Mouse (Mus musculus) liver, embryonic 13.5 days (tissue): ENCODE data around the gene Snapc2. TPM values are rescaled to one million over a fixed set of nuclear protein-coding genes. Genes with fewer than 3 reads are reported as not detected.

Experiments
- ATAC-seq: fragments of 200-750 bp; cut with Nextera tagmentation; 2 replicates; pipeline ENCODE4 v1.8.0; 2017; ENCODE audit warnings: low read depth, mild to moderate bottlenecking, moderate number of reproducible peaks, moderate library complexity
- DNase-seq: peaks from one replicate; pipeline ENCODE4 v3.0.0; 2022
- H3K27ac ChIP-seq: fragments of 300-500 bp; sonication (generic); 2 replicates; pipeline ENCODE4 v1.5.1; 2015; ENCODE audit warnings: moderate library complexity, mild to moderate bottlenecking, inconsistent platforms
- H3K27me3 ChIP-seq: fragments of 300-500 bp; sonication (generic); 2 replicates; pipeline ENCODE4 v1.6.1; 2015; ENCODE audit warnings: mild to moderate bottlenecking, inconsistent platforms
- H3K36me3 ChIP-seq: fragments of 300-500 bp; sonication (generic); 2 replicates; pipeline ENCODE4 v1.6.1; 2015; ENCODE audit warnings: mild to moderate bottlenecking, inconsistent platforms
- H3K4me1 ChIP-seq: fragments of 300-500 bp; sonication (generic); replicated peaks from 2 replicates; pipeline ENCODE4 v1.6.1; 2015; ENCODE audit warnings: inconsistent platforms
- H3K4me2 ChIP-seq: fragments of 300-500 bp; sonication (generic); 2 replicates; pipeline ENCODE4 v1.6.1; 2015; ENCODE audit warnings: inconsistent platforms, mild to moderate bottlenecking, moderate library complexity
- H3K4me3 ChIP-seq: fragments of 300-500 bp; sonication (generic); replicated peaks from 2 replicates; pipeline ENCODE4 v1.5.1; 2015; ENCODE audit warnings: mild to moderate bottlenecking, inconsistent platforms
- H3K9ac ChIP-seq: fragments of 300-500 bp; sonication (generic); 2 replicates; pipeline ENCODE4 v1.6.1; 2015; ENCODE audit warnings: mild to moderate bottlenecking, inconsistent platforms
- H3K9me3 ChIP-seq: fragments of 300-500 bp; sonication (generic); replicated peaks from 2 replicates; pipeline ENCODE4 v1.6.1; 2016; ENCODE audit warnings: inconsistent platforms
- WGBS: fragments of 180-500 bp; shearing (Covaris S2); methylation state at CpG from one replicate; pipeline ENCODE4 v1.1.7; 2015; ENCODE audit not compliant: insufficient replicate concordance; 5-methylcytosine and 5-hydroxymethylcytosine counted together
- polyA plus RNA-seq: library from polyadenylated mRNA; unstranded; fragments of >200 nt; fragmentation: Nextera tagmentation; extraction: Ambion mirVana; gene quantifications from 2 replicates; pipeline ENCODE4 v1.2.1, GENCODE M21; 2015

The Snapc2 gene
- polyA plus RNA-seq, 1 experiment from 2014 or later, result 19.7 TPM

GRCm38 (mm10) chr8:4276111-4276465, 23.2 kb downstream of the Snapc2 start:
- Histone ChIP-seq H3K4me3 (peak overlapping the region; percentile 77), H3K9me3 (no peaks in the 10 kb centered on the region), H3K4me1 (peaks cover 28% of the 10 kb centered on the region), H3K27ac (peak overlapping the region; percentile 60), H3K36me3 (peaks cover 29% of the 10 kb centered on the region), H3K9ac (peak overlapping the region; percentile 85), H3K27me3 (no peaks in the 10 kb centered on the region), H3K4me2 (peak overlapping the region; percentile 70)
- WGBS, result 21% methylated on average over 9 of the region's 9 CpGs
- DNase-seq (no peak), ATAC-seq (no peak; the same call in 1 of the 2 replicates)

- WGBS, result 80% methylated on average over 5 of the region's 5 CpGs
- Histone ChIP-seq H3K4me2 (no peak overlapping the region), H3K36me3 (peaks cover 97% of the 10 kb centered on the region), H3K27ac (no peak overlapping the region), H3K9me3 (no peaks in the 10 kb centered on the region), H3K4me3 (no peak overlapping the region), H3K27me3 (no peaks in the 10 kb centered on the region), H3K9ac (no peak overlapping the region), H3K4me1 (0 out of 2 replicates have a peak, but pooled peaks cover 3% of the 10 kb centered on the region)
- no peak for DNase-seq
- no peak for ATAC-seq
Observed at GRCm38 (mm10) chr8:4292738-4293137, 39.9 kb downstream of the Snapc2 start.

- WGBS, result 67% methylated on average over 4 of the region's 4 CpGs
- H3K27me3 ChIP-seq, result no peaks in the 10 kb centered on the region
- H3K9ac ChIP-seq, result no peak overlapping the region
- DNase-seq (no peak), ATAC-seq (no peak)
- no peaks in the 10 kb centered on the region for H3K4me1 ChIP-seq
- H3K9me3 ChIP-seq, result no peaks in the 10 kb centered on the region
- H3K36me3 ChIP-seq, result peaks cover 96% of the 10 kb centered on the region
- H3K27ac ChIP-seq, result no peak overlapping the region
- no peak overlapping the region for H3K4me2 ChIP-seq
- H3K4me3 ChIP-seq, result no peak overlapping the region
Observed at GRCm38 (mm10) chr8:4297822-4298221, 44.9 kb downstream of the Snapc2 start.

- peak; percentile 36 for DNase-seq
- H3K36me3 ChIP-seq, result peaks cover 96% of the 10 kb centered on the region
- 20% methylated on average over 3 of the region's 3 CpGs for WGBS
- 0 out of 2 replicates have a peak overlapping the region, but pooled peaks have one; percentile 18 for H3K9ac ChIP-seq
- H3K27ac ChIP-seq, result peak overlapping the region; percentile 70
- peaks cover 33% of the 10 kb centered on the region for H3K4me1 ChIP-seq
- H3K4me3 ChIP-seq, result no peak overlapping the region
- no peaks in the 10 kb centered on the region for H3K9me3 ChIP-seq
- ATAC-seq, result peak; percentile 89
- H3K4me2 ChIP-seq, result peak overlapping the region; percentile 15; the same call in 1 of the 2 replicates
- no peaks in the 10 kb centered on the region for H3K27me3 ChIP-seq
Observed at GRCm38 (mm10) chr8:4304124-4304547, 51.3 kb downstream of the Snapc2 start.

Other genes with a start within 250 kb of the Snapc2 start
- gene Cd209f, start 147.2 kb upstream of the Snapc2 start, polyA plus RNA-seq, result 0.31 and 0.35 TPM in 2 replicates
- not detected in 2 replicates for gene Cd209g, start 119.0 kb upstream of the Snapc2 start, polyA plus RNA-seq
- gene Evi5l, start 86.5 kb upstream of the Snapc2 start, polyA plus RNA-seq, result 5.6 and 6.3 TPM in 2 replicates
- 0.24 and 0.46 TPM in 2 replicates for gene Prr36, start 35.6 kb upstream of the Snapc2 start, polyA plus RNA-seq
- 0.09 and 0.13 TPM in 2 replicates for gene Lrrc8e, start 26.3 kb upstream of the Snapc2 start, polyA plus RNA-seq
- gene Map2k7, start 14.3 kb upstream of the Snapc2 start, polyA plus RNA-seq, result 10.6 and 11.2 TPM in 2 replicates
- 0.19 and 0.23 TPM in 2 replicates for gene Gm49320, start 14.2 kb upstream of the Snapc2 start, polyA plus RNA-seq
- gene Tgfbr3l, start 4.9 kb upstream of the Snapc2 start, polyA plus RNA-seq, result 0.61 and 0.66 TPM in 2 replicates
- 3.0 TPM in 2 replicates for gene Ctxn1, start 6.2 kb downstream of the Snapc2 start, polyA plus RNA-seq
- gene Timm44, start 22.8 kb downstream of the Snapc2 start, polyA plus RNA-seq, result 38.1 and 44.1 TPM in 2 replicates
- gene Ccl25, start 72.1 kb downstream of the Snapc2 start, polyA plus RNA-seq, result 8.9 and 9.2 TPM in 2 replicates
- gene Elavl1, start 72.3 kb downstream of the Snapc2 start, polyA plus RNA-seq, result 144 and 179 TPM in 2 replicates
- gene Cers4, start 239.9 kb downstream of the Snapc2 start, polyA plus RNA-seq, result 1.9 and 2.1 TPM in 2 replicates